Mouse (Mus musculus) thymus, postnatal 14 days (tissue): ENCODE measurements at regions not wholly inside any gene's neighbourhood (a gene's known extent, or its start where the extent isn't known, plus 50 kb on each side); places are given as distances from the start of the nearest gene placed in this dataset.

Experiments used
- DNase-seq: peaks from one replicate; pipeline ENCODE4 v3.0.0; 2021

- DNase-seq = no peak
Observed at GRCm38 (mm10) chr14:72081473-72081872, 410.2 kb downstream of the Gm9195 start.

- no peak for DNase-seq
Observed at GRCm38 (mm10) chr14:72064111-72064812, 427.4 kb downstream of the Gm9195 start.

DNA sequence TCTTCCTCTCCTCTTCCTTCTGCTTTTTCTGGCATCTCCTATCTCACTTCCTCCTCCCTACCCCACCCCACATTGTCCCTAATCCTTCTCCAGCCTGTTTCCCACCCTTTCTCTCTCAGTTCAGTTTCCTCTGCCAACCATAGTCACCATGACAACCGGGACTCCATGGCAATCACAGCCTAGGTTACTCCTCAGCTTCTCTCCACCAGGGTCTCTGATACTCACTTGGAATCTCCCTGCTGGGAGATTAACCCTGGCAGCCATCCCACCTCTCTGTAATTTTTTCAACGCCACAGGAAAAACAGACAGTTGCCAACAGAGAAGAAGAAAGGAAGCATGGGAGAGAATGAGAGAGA, 448.8 kb downstream of the Gm9195 start:
- DNase-seq = no peak

- no peak for DNase-seq
Observed at GRCm38 (mm10) chr14:72042112-72042880, 449.3 kb downstream of the Gm9195 start.

DNA sequence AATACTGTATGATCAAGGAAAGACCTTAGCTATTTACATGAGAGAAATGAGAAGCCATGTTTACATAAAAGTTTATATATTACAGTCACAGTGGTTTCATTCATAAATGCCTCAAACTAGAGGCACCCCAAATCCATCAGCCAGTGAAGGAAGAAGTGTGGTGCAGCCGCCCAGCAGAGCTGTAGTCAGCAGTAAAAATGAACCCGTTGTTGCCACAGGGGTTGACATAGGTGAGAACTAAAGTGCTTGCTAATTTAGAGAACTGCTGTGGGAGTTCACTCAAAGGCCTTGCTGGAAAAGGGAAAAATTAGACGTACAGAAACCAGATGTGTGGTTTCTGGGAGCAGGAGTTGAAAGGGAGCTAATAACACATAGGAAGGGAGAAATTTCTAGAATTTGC, 461.2 kb downstream of the Gm9195 start:
- no peak for DNase-seq

- no peak for DNase-seq
Observed at GRCm38 (mm10) chr14:72027362-72028020, 464.1 kb downstream of the Gm9195 start.

GRCm38 (mm10) chr14:72004371-72004770, 487.3 kb downstream of the Gm9195 start:
- no peak for DNase-seq

- DNase-seq = no peak
Observed at GRCm38 (mm10) chr14:72002205-72003138, 489.2 kb downstream of the Gm9195 start.

DNA sequence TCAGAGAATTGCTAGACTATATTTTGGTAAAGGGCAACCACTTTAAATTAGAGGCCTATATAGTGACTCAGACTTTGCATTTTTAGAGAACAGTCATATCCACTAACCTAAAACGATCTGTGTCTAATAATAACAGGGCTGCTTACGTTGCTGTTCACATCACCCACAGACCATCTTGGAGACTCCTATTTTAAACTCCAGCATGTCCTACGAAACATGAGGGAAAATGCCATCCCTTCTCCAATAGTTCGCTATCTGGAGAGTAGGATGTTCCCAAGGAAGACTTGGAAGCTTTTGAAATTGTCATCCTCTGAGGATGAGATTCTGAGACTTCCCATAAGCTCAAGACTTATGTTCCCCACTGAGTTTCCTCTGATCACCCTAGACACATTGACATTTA, 518.6 kb downstream of the Gm9195 start:
- DNase-seq = no peak

GRCm38 (mm10) chr14:71972521-71972920, 519.1 kb downstream of the Gm9195 start:
- DNase-seq = no peak

- DNase-seq = no peak
Observed at GRCm38 (mm10) chr14:71967646-71968045, 524.0 kb downstream of the Gm9195 start.

DNA sequence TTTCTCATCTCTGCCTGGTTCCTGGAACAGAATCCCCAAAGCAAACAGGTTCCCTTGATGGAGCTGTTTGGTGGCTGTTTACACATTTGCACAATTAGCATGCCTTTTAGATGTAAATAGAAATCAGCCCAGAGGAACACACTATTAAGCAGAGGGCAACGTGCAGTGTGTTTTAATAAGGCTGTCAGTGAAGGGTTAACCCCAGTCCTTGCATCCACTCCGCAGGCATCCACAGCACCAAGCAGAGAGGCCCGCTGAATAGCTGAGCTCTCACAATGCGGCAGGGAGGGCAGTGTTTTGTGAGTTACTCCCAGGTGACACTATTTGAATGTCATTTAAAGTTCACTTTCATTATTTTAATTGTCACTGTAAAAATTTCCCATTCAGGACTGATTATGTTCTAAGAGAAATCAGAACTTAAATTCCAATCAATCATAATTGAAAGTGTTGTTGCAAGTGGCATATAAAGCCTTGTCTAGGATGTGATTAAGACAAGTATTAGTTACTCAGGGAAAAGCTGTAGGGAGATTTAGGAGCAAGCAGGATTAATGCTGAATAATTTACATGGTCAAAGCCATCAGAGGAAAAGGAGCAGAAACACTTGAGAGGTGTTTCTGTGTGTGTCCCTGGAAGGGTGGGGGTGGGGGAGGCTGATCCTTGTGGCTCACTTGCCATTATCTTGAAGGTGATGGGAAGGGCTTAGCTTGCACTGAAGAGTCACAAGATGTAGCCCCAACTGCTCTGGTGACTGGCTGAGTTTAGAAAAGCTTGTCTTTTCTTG, 528.1 kb downstream of the Gm9195 start:
- no peak for DNase-seq

GRCm38 (mm10) chr14:71948701-71949100, 542.9 kb downstream of the Gm9195 start:
- DNase-seq = no peak

- no peak for DNase-seq
Observed at GRCm38 (mm10) chr14:71937157-71937485, 554.5 kb downstream of the Gm9195 start.

GRCm38 (mm10) chr14:71936373-71937156, 555.1 kb downstream of the Gm9195 start:
- no peak for DNase-seq

GRCm38 (mm10) chr14:71915964-71916363, 575.7 kb downstream of the Gm9195 start:
- no peak for DNase-seq

GRCm38 (mm10) chr14:71910936-71911335, 580.7 kb downstream of the Gm9195 start:
- DNase-seq = no peak

GRCm38 (mm10) chr14:71895468-71895867, 596.2 kb downstream of the Gm9195 start:
- no peak for DNase-seq

- DNase-seq = no peak
Observed at GRCm38 (mm10) chr14:71894811-71895210, 596.8 kb downstream of the Gm9195 start.

DNA sequence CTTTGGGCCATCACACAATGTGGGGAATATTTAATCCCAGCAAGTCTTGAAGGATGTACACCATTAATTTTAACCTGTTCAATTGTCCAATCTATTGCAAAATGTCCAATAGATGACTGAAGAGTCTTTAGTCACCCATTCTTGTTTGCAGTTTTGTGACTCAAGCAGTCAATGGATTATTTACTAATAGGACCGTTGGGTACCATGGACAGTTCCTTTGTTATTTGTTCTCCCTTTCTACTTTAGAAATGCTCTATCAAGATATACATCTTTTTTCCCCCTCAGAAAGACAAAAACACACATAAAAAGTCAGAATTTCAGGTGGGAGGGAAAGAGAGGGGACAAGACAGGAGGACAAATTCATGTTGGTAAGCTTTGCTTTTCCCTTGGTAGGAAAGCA, 598.3 kb downstream of the Gm9195 start:
- DNase-seq = no peak

DNA sequence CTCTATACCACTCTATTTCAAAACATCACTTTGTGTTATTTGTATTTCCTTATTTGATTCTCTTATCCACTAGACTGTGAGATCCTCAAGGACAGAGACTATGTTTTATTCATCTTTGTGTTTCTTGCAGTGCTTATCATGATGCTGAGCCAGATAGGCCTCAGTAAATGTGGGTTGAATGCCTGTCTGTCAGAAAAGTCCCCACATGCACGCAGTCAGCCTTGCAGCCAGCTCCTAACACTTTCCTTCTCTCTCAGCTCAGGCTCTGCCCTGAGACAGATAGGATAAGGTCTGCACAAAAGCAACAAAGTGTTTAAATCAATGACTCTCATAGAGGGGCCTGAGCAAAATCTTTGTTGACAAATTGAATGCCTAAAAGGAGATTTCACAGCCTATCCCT, 600.0 kb downstream of the Gm9195 start:
- DNase-seq = no peak
